Mouse (Mus musculus) left cerebral cortex, adult 8-10 months (tissue): ENCODE results near the gene Pus3. TPM values are rescaled to one million over a fixed set of nuclear protein-coding genes. Genes with fewer than 3 reads are reported as not detected.
A peak's percentile ranks its signal among the peaks of the same experiment; 100 is the strongest.

Source experiments
- DNase-seq, 2 experiments: peaks; one replicate each; pipeline ENCODE4 v3.0.0; 2022; ENCODE audit warnings: low spot score in 2 of 2
- total RNA-seq, 4 experiments: library from RNA; stranded (reverse); gene quantifications; 2 replicates each; pipeline ENCODE4 v1.2.4; 2022

Pus3 gene
- 10 to 100 TPM; 11.9 to 13.9 (median 12.5) TPM for total RNA-seq

GRCm38 (mm10) chr9:35558257-35559008, at the start of gene Pus3, which contains the start of gene Ddx25:
Gene Pus3, plus strand, starts transcription at chr9:35558595.
Gene Ddx25, minus strand, starts transcription at chr9:35558528.
- DNase-seq, result peak; percentile 72 to 80

GRCm38 (mm10) chr9:35513900-35514299, 44.5 kb upstream of the Pus3 start:
- DNase-seq, result no peak

- no peak for DNase-seq
These were observed 42.2 kb upstream of the Pus3 start for GRCm38 (mm10) chr9:35516182-35516581.

- DNase-seq, result no peak
These were observed 41.7 kb upstream of the Pus3 start for GRCm38 (mm10) chr9:35516711-35517110.

- DNase-seq, result no peak
These were observed 40.2 kb upstream of the Pus3 start, which contains the start of gene Gm1113 for GRCm38 (mm10) chr9:35518169-35518568. Gene Gm1113, minus strand, starts transcription at chr9:35518269.

- no peak for DNase-seq
These were observed 37.6 kb upstream of the Pus3 start for GRCm38 (mm10) chr9:35520631-35521348.

- no peak for DNase-seq
These were observed 36.2 kb upstream of the Pus3 start for GRCm38 (mm10) chr9:35522241-35522640.

GRCm38 (mm10) chr9:35522821-35523515, 35.4 kb upstream of the Pus3 start:
- DNase-seq, result no peak

- DNase-seq, result peak; percentile 18 to 76
These were observed 34.9 kb upstream of the Pus3 start for GRCm38 (mm10) chr9:35523541-35523940.

GRCm38 (mm10) chr9:35523941-35524411, 34.4 kb upstream of the Pus3 start:
- peak; percentile 41 to 58 for DNase-seq

GRCm38 (mm10) chr9:35529141-35529540, 29.3 kb upstream of the Pus3 start:
- DNase-seq, result no peak

GRCm38 (mm10) chr9:35529796-35530195, 28.6 kb upstream of the Pus3 start:
- DNase-seq, result no peak

GRCm38 (mm10) chr9:35533266-35533665, 25.1 kb upstream of the Pus3 start:
- DNase-seq, result no peak

- no peak for DNase-seq
These were observed 23.3 kb upstream of the Pus3 start for GRCm38 (mm10) chr9:35535110-35535509.

GRCm38 (mm10) chr9:35535876-35536275, 22.5 kb upstream of the Pus3 start:
- DNase-seq, result no peak

GRCm38 (mm10) chr9:35539001-35539750, 19.2 kb upstream of the Pus3 start:
- DNase-seq, result no peak

- DNase-seq, result no peak
These were observed 17.4 kb upstream of the Pus3 start for GRCm38 (mm10) chr9:35541024-35541423.

GRCm38 (mm10) chr9:35541488-35541887, 16.9 kb upstream of the Pus3 start:
- DNase-seq, result peak in 1 of 2 experiments; percentile 56

- no peak for DNase-seq
These were observed 16.5 kb upstream of the Pus3 start for GRCm38 (mm10) chr9:35541941-35542340.

- DNase-seq, result no peak
These were observed 15.1 kb upstream of the Pus3 start for GRCm38 (mm10) chr9:35543099-35543860.
